Mouse (Mus musculus) brain, embryonic 14.5 days (tissue): ENCODE data around the gene Kbtbd12.

ENCODE experiments used
- CTCF ChIP-seq: fragments of 200-500 bp; IDR thresholded peaks from 2 replicates; pipeline ENCODE4 v1.5.1; 2012; ENCODE audit warnings: inconsistent platforms, mild to moderate bottlenecking, moderate library complexity, borderline replicate concordance; ENCODE audit not compliant: insufficient read depth, insufficient read length; ENCODE audit errors: extremely low read depth
- POLR2A ChIP-seq: fragments of 200-500 bp; IDR thresholded peaks from 2 replicates; pipeline ENCODE4 v1.6.1; 2012; ENCODE audit warnings: mild to moderate bottlenecking, inconsistent platforms, borderline replicate concordance; ENCODE audit not compliant: poor library complexity, insufficient read depth, insufficient read length, severe bottlenecking; ENCODE audit errors: extremely low read depth

DNA sequence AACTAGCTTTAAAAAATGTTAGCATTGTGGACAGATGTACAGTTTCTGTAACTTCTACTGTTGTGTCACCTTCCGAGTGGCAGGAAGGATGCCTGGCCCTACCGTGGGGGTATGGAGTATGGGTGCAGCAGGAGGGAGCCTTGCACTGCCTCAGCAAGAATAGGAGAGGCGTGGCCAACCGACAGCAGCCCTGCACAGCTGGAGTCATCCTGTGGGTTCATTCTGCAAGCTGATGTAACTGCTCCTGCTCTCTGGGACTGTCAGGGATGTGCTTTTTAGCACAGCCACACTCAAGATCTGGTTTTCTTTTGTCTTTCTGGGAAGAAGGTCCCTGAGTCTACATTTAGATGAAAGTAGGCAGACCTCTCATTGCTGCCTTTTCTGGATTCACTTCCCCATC lies 80.2 kb downstream of the Kbtbd12 start:
- no peak for TF ChIP-seq CTCF
- no peak for TF ChIP-seq POLR2A
